Comparison of ENCODE assay signal across 25 mouse cellular contexts in the genomic region with DNA sequence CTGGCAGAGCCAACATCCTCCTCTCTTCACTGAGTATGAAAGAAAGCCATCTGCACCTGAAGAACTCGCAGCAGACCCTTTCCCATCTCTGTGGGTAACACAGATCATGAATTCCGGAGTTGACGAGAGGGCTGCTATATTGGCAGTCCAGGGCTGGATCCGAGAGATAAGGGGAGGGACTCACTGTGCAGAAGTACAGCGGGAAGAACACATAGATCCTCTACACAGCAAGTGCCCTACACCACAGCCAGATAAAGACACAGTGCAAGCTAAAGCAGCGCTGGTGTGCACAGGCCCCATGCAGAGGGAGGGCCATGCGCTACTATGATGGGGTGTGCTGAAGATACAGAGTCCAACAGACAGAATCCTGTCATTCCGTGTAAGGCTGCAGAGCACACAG. TPM values are rescaled to one million over a fixed set of nuclear protein-coding genes. Genes with fewer than 3 reads are reported as not detected.
A peak's percentile ranks its signal among the peaks of the same experiment; 100 is the strongest.
DNase-seq lines count a peak whose midpoint lies in the region; ATAC-seq and TF ChIP-seq lines count a peak whose summit lies in the region.
"Had no signal": no experiment of that assay in that cellular context is flagged by ENCODE, and none has a peak within 500 bp of the region (broad histone marks: within the 10 kb centered on the region; RNA-seq: fewer than 3 reads in every experiment).

No protein-coding gene starts in this region.

- WGBS in heart, embryonic 11.5 days (ENCODE audit: insufficient replicate concordance): 63% methylated on average over 8 of the region's 8 CpGs
- WGBS in stomach, embryonic 15.5 days: 69% methylated on average over 8 of the region's 8 CpGs
- 75% methylated on average over 8 of the region's 8 CpGs for WGBS in stomach, postnatal 0 days
- 53% methylated on average over 8 of the region's 8 CpGs for WGBS in liver, postnatal 0 days (ENCODE audit: insufficient replicate concordance)

- H3K27me3 ChIP-seq in heart, embryonic 11.5 days (ENCODE audit: control insufficient read depth, insufficient read depth, low read length): 0 out of 2 replicates have a peak, but pooled peaks cover 6% of the 10 kb centered on the region
- no peaks in the 10 kb centered on the region for H3K27me3 ChIP-seq in stomach, embryonic 15.5 days (replicated peaks)
- no peaks in the 10 kb centered on the region for H3K27me3 ChIP-seq in stomach, postnatal 0 days (ENCODE audit: control insufficient read depth, insufficient read depth, low read length)
- H3K27me3 ChIP-seq in liver, postnatal 0 days (ENCODE audit: insufficient read depth, low read length): no peaks in the 10 kb centered on the region
- H3K27me3 ChIP-seq: hindbrain, embryonic 15.5 days had no signal

- H3K4me2 ChIP-seq in heart, embryonic 11.5 days: no peak overlapping the region
- no peak overlapping the region for H3K4me2 ChIP-seq in stomach, embryonic 15.5 days
- no peak overlapping the region for H3K4me2 ChIP-seq in stomach, postnatal 0 days (replicated peaks; ENCODE audit: low read depth)
- H3K4me2 ChIP-seq in liver, postnatal 0 days (ENCODE audit: low read depth, low read length): peak overlapping the region; percentile 38
- H3K4me2 ChIP-seq: heart, embryonic 13.5 days; hindbrain, embryonic 15.5 days had no signal

- H3K9me3 ChIP-seq in heart, embryonic 11.5 days (replicated peaks; ENCODE audit: control insufficient read depth, low read length): no peaks in the 10 kb centered on the region
- no peaks in the 10 kb centered on the region for H3K9me3 ChIP-seq in stomach, embryonic 15.5 days
- no peaks in the 10 kb centered on the region for H3K9me3 ChIP-seq in stomach, postnatal 0 days (ENCODE audit: control insufficient read depth, low read length)
- H3K9me3 ChIP-seq in liver, postnatal 0 days (ENCODE audit: low read length): no peaks in the 10 kb centered on the region
- H3K9me3 ChIP-seq: heart, embryonic 13.5 days; hindbrain, embryonic 15.5 days had no signal

- H3K36me3 ChIP-seq in heart, embryonic 11.5 days (ENCODE audit: control insufficient read depth, insufficient read depth, low read length): no peaks in the 10 kb centered on the region
- no peaks in the 10 kb centered on the region for H3K36me3 ChIP-seq in stomach, embryonic 15.5 days
- H3K36me3 ChIP-seq in stomach, postnatal 0 days (ENCODE audit: control insufficient read depth, insufficient read depth, low read length): no peaks in the 10 kb centered on the region
- no peaks in the 10 kb centered on the region for H3K36me3 ChIP-seq in liver, postnatal 0 days (replicated peaks; ENCODE audit: insufficient read depth, low read length)
- H3K36me3 ChIP-seq: heart, embryonic 13.5 days; hindbrain, embryonic 15.5 days had no signal

- DNase-seq in heart, adult 8-10 months (ENCODE audit: low spot score): no peak
- DNase-seq in stomach, postnatal 0 days (ENCODE audit: low spot score): no peak
- peak; percentile 68 for DNase-seq in liver
- DNase-seq in liver, postnatal 0 days: peak; percentile 36
- DNase-seq in right cerebral cortex, postnatal 10 days (ENCODE audit: low spot score in 2 of 2): no peak
- DNase-seq in cerebellum, adult 11-12 months: no peak
- DNase-seq: adrenal gland, adult 8-10 months; B cell, adult 2 months; cerebellum, postnatal 14 days; gastrocnemius, postnatal 25 days; heart, postnatal 36 days; kidney, adult 11 months; kidney, postnatal 25 days; layer of hippocampus, adult 9-11 months; left cerebral cortex, postnatal 4 days; lung, adult 18-20 months; lung, postnatal 14 days; thymus, postnatal 36 days had no signal

- H3K9ac ChIP-seq in heart, embryonic 11.5 days (ENCODE audit: low read depth, low read length): no peak overlapping the region
- H3K9ac ChIP-seq in stomach, embryonic 15.5 days: no peak overlapping the region
- H3K9ac ChIP-seq in stomach, postnatal 0 days (ENCODE audit: low read length): no peak overlapping the region
- no peak overlapping the region for H3K9ac ChIP-seq in liver, postnatal 0 days (replicated peaks)
- H3K9ac ChIP-seq: heart, embryonic 13.5 days; hindbrain, embryonic 15.5 days had no signal

- peak; percentile 56; the same call in 1 of the 2 replicates for ATAC-seq in heart, embryonic 11.5 days (replicated peaks; ENCODE audit: insufficient number of reproducible peaks, low FRiP score, low TSS enrichment)
- peak; percentile 67; the same call in 1 of the 2 replicates for ATAC-seq in stomach, embryonic 15.5 days (ENCODE audit: insufficient read depth, low FRiP score, low read depth)
- ATAC-seq in stomach, postnatal 0 days (ENCODE audit: low FRiP score, low TSS enrichment): no peak
- peak; percentile 84 for ATAC-seq in liver, postnatal 0 days
- ATAC-seq: forebrain, embryonic 14.5 days had no signal

- H3K4me1 ChIP-seq in heart, embryonic 11.5 days (ENCODE audit: control insufficient read depth, insufficient read depth, low read length): no peaks in the 10 kb centered on the region
- peaks cover 14% of the 10 kb centered on the region for H3K4me1 ChIP-seq in stomach, embryonic 15.5 days
- H3K4me1 ChIP-seq in stomach, postnatal 0 days (replicated peaks; ENCODE audit: control insufficient read depth, insufficient read depth): no peaks in the 10 kb centered on the region
- peaks cover 6% of the 10 kb centered on the region for H3K4me1 ChIP-seq in liver, postnatal 0 days (ENCODE audit: insufficient read depth)

- no peak overlapping the region for H3K4me3 ChIP-seq in heart, embryonic 11.5 days (ENCODE audit: low read depth, low read length)
- H3K4me3 ChIP-seq in stomach, embryonic 15.5 days (replicated peaks): no peak overlapping the region
- no peak overlapping the region for H3K4me3 ChIP-seq in stomach, postnatal 0 days (ENCODE audit: low read depth, low read length)
- H3K4me3 ChIP-seq in liver, postnatal 0 days (ENCODE audit: low read depth, low read length): no peak overlapping the region
- H3K4me3 ChIP-seq: heart, embryonic 13.5 days; hindbrain, embryonic 15.5 days; left cerebral cortex, adult 2 months had no signal

- no peak overlapping the region for H3K27ac ChIP-seq in heart, embryonic 11.5 days (ENCODE audit: low read depth, low read length)
- H3K27ac ChIP-seq in stomach, embryonic 15.5 days: no peak overlapping the region
- H3K27ac ChIP-seq in stomach, postnatal 0 days (replicated peaks): no peak overlapping the region
- H3K27ac ChIP-seq in liver, postnatal 0 days (ENCODE audit: low read depth): peak overlapping the region; percentile 44; the same call in 1 of the 2 replicates
- H3K27ac ChIP-seq: heart, embryonic 13.5 days; hindbrain, embryonic 15.5 days; left cerebral cortex, adult 2 months had no signal

- TF ChIP-seq CTCF in stomach, postnatal 0 days (IDR thresholded peaks at IDR 0.05; ENCODE audit: low read depth): no peak
- no peak for TF ChIP-seq CTCF in liver, postnatal 0 days (IDR thresholded peaks at IDR 0.05; ENCODE audit: low read depth)

- TF ChIP-seq EP300 in stomach, postnatal 0 days (optimal IDR thresholded peaks at IDR 0.05): no peak
- TF ChIP-seq EP300 in liver, postnatal 0 days (IDR thresholded peaks at IDR 0.05; ENCODE audit: low read depth): peak; percentile 87

RNA-seq across cellular contexts. Expression of a gene that starts 9.0 kb away (rescaled TPM):
- polyA plus RNA-seq in heart, embryonic 11.5 days (2014; fragmentation: Nextera tagmentation; extraction: Ambion mirVana): 2.2 and 2.8 TPM in 2 replicates
- total RNA-seq in heart, adult 8-10 months (2022): 1 to 10 TPM; 4.5 to 9.7 (median 5.7) TPM
- 10.5 and 12.6 TPM in 2 replicates for polyA plus RNA-seq in stomach, embryonic 15.5 days (2015; fragmentation: Nextera tagmentation; extraction: Ambion mirVana)
- polyA plus RNA-seq in stomach, postnatal 0 days (2015; fragmentation: Nextera tagmentation; extraction: Ambion mirVana): 3.1 and 3.9 TPM in 2 replicates
- 2.6 and 2.7 TPM in 2 replicates for polyA plus RNA-seq in liver, postnatal 0 days (2015; fragmentation: Nextera tagmentation; extraction: Ambion mirVana)
- total RNA-seq: monocyte, adult 5-6 weeks had no signal

RNA-seq across cellular contexts. Expression of a gene that starts 14.1 kb away (rescaled TPM):
- polyA plus RNA-seq in heart, embryonic 11.5 days (2014; fragmentation: Nextera tagmentation; extraction: Ambion mirVana): 35.9 and 39.3 TPM in 2 replicates
- 10 to 100 TPM; 24.4 to 27.9 (median 25.5) TPM for total RNA-seq in heart, adult 8-10 months (2022)
- polyA plus RNA-seq in stomach, embryonic 15.5 days (2015; fragmentation: Nextera tagmentation; extraction: Ambion mirVana): 57.5 and 66.0 TPM in 2 replicates
- polyA plus RNA-seq in stomach, postnatal 0 days (2015; fragmentation: Nextera tagmentation; extraction: Ambion mirVana): 47.2 and 48.6 TPM in 2 replicates
- polyA plus RNA-seq in liver, postnatal 0 days (2015; fragmentation: Nextera tagmentation; extraction: Ambion mirVana): 27.6 and 30.0 TPM in 2 replicates

RNA-seq across cellular contexts. Expression of a gene that starts 44.3 kb away (rescaled TPM):
- 67.9 and 76.7 TPM in 2 replicates for polyA plus RNA-seq in heart, embryonic 11.5 days (2014; fragmentation: Nextera tagmentation; extraction: Ambion mirVana)
- total RNA-seq in heart, adult 8-10 months (2022): 10 to 100 TPM; 28.6 to 34.4 (median 32.5) TPM
- 95.1 and 97.8 TPM in 2 replicates for polyA plus RNA-seq in stomach, embryonic 15.5 days (2015; fragmentation: Nextera tagmentation; extraction: Ambion mirVana)
- polyA plus RNA-seq in stomach, postnatal 0 days (2015; fragmentation: Nextera tagmentation; extraction: Ambion mirVana): 36.5 and 38.3 TPM in 2 replicates
- polyA plus RNA-seq in liver, postnatal 0 days (2015; fragmentation: Nextera tagmentation; extraction: Ambion mirVana): 35.0 and 37.5 TPM in 2 replicates

Comparison
In these comparisons a context has a peak if more than half of its experiments do, and no peak if none do; other contexts are left out.
1. DNase-seq: peak in liver (single experiment) and liver, postnatal 0 days (single experiment); none in heart, adult 8-10 months (single experiment), stomach, postnatal 0 days (single experiment), right cerebral cortex, postnatal 10 days (0 of 2) and cerebellum, adult 11-12 months (single experiment).